Mouse (Mus musculus) skeletal muscle tissue, adult 2 months (tissue): ENCODE measurements around the gene Abcc4.
"Not testable (repeated sequence)": the region's sequence is repeated elsewhere in the genome, so short reads cannot be mapped to it uniquely, and the experiment has no call there.

ENCODE experiments used
- DNase-seq: peaks from one replicate; pipeline ENCODE4 v3.0.0-alpha.2; 2012; ENCODE audit warnings: low read depth, low spot score

Gene Abcc4

GRCm38 (mm10) chr14:118581673-118582072 lies 124.3 kb downstream of the Abcc4 start:
- DNase-seq, result no peak

DNA sequence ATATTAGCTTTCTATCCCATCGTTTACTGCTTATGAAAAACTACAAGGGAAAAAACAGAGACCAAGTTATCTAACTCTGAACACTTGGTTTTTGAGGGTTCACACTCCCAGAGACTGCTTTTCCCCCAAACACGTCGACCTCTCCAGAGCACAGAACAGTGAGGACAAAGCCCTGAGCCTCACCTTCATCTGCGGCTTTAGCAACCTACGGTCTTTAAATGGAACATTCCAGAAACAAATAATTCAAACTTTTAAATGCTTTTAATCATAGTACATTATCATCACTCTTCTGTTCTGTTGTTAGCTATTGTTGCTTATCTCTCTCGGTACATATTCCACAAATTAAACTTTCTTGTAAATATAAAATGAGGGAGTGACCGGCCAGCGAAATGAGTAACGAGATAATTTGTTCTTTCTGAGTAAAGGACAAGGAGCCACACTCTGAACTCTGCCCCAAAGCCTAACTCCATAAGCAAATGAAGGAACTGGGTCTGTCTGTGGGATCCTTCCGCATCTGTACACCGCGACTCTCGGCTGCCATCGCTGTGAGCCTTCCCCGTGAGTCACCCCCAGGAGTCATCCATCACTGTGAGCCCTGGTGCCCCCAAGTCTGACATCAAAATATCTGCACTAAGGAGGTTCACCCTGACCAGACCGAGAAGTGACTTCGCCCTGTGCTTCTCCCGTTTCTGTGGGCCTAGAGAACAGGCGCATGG lies 126.8 kb downstream of the Abcc4 start:
- no peak for DNase-seq

GRCm38 (mm10) chr14:118577895-118578294 lies 128.1 kb downstream of the Abcc4 start:
- DNase-seq, result no peak

DNA sequence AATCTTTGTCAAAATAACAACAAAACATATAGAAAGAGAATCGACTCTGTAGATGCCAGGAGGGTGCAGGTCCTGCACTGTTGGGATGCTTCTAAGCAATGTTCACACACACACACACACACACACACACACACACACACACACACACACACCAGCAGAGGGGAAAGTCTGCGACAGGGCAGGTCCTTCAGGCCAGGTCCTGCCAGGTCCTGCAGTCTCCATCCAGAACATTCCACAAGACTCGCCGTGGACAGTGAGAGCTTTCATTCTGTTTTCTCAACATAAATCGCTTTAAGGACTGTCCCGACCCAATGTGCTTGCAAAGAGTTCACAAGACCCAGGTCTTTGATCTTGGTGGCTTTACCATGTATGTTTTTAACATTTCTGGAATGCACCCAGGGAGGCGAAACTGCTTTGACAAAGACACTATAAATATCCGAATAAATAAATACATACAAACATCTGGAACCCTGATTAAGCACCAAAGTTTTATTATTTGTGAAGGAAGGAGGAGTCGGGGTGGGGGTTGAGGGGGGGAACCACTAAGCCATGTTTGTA lies 133.3 kb downstream of the Abcc4 start:
- DNase-seq, result no peak

- no peak for DNase-seq
Measured at GRCm38 (mm10) chr14:118569586-118569985, 136.4 kb downstream of the Abcc4 start.

DNA sequence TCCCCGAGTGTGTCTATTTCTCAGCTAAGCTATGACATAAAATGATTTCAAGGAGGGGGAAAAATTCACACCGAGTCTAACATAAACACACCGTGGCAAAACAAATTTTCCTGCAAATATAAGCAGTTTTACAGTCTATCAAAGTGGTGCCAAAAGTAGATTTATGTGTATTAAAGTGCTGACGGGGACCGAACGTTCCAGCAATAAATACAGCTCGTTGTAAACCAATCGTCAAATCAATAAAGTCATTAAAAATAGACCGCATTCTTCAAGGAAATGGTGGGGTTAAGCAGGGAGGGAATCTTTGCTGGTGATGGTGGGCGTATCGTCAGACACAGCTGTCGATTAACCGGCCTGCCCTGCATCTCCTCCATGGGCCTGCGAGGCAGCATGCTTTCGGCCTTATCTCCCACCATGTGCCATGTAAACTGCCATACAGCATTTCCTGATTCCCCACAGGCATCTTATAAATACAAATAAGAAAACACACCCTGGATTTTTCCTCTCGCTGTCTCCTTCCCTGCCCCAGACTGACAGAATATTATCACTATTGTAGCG lies 137.8 kb downstream of the Abcc4 start:
- DNase-seq, result no peak

DNA sequence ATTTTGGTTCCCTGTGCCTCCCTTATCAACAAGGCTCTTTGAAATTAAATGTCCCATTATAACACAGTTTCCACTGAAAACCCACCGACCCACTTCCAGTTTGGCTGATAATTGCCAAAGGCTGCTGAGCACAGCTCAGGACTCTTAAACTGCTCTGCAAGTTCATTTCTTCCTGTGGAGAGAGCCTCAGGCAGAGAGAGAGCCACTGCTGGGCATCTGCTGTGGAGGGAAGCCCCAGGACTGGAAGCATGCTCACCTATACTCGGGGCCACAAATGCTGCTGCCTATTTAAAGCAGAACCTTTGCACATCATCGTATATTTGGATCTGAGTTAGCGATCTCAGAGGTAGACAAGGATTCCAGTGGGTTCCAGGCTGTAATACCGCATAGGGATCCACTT lies 139.2 kb downstream of the Abcc4 start:
- no peak for DNase-seq

- no peak for DNase-seq
Measured at GRCm38 (mm10) chr14:118566214-118566688, 139.8 kb downstream of the Abcc4 start.

GRCm38 (mm10) chr14:118565696-118566095 lies 140.3 kb downstream of the Abcc4 start:
- DNase-seq, result no peak

- DNase-seq, result no peak
Measured at GRCm38 (mm10) chr14:118563570-118563969, 142.4 kb downstream of the Abcc4 start.

DNA sequence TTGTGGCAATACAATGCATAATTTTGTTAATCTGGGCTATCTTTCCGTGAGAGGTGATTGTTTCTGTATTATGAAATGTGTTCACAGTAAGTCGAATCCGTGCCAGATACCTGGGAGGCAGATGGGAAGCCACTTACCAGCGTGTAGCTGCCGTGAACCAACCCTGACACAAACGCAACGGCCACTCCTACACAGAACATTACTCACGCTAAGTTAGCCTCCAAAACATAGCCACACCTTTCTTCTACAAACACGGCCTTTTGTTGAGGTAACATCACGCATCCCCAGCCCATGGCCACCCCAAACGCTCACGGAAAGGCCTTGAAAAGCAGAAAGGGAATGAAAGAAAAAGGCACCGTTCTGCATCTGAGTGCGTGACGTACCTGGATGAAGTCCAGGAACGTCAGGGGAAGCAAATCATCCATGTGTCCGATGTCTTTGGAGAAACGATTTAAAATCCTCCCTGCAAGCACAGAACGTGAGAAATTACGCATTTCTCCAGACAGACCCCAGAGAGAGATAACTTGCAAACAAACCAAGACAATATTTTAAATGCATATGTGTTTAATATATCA lies 153.0 kb downstream of the Abcc4 start:
- no peak for DNase-seq

- no peak for DNase-seq
Measured at GRCm38 (mm10) chr14:118552390-118552789, 153.6 kb downstream of the Abcc4 start.

- no peak for DNase-seq
Measured at GRCm38 (mm10) chr14:118551725-118552285, 154.2 kb downstream of the Abcc4 start.

DNA sequence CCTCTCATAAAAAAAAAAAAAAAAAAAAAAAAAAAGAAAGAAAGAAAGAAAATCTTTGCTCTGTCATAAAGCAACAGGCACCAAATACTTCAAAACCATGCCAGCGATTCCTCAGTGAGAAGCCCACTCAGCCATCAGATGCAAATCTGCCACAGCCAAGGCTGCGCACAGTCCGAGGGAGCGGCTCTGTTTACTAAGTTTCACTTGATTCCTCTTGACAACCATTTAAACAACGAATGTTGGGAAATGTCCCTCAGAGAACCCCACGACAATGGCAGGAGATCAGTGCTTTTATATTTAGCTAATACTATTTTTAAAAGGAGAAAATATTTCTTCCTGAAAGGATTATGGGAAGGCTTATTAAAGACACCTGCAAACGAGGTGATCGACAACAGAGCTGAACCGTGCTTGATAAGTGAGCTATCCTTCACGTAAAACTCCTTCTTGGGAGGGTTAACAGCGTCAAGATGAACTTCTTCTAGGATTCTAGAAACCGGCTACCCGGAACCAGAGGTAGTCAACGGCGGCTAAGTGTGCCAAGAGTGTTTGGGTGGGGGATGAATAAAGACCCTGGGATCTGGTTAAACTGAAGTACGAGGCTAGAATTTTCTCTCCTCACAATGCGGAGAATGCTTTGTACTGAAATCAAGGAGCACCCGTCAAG lies 154.8 kb downstream of the Abcc4 start:
- DNase-seq, result no peak

GRCm38 (mm10) chr14:118544493-118544892 lies 161.5 kb downstream of the Abcc4 start:
- DNase-seq, result no peak

GRCm38 (mm10) chr14:118542947-118543346 lies 163.1 kb downstream of the Abcc4 start:
- no peak for DNase-seq

- DNase-seq, result no peak
Measured at GRCm38 (mm10) chr14:118531539-118531938, 174.5 kb downstream of the Abcc4 start.

GRCm38 (mm10) chr14:118514280-118515031 lies 191.6 kb downstream of the Abcc4 start:
- no peak for DNase-seq

GRCm38 (mm10) chr14:118511715-118512114 lies 194.3 kb downstream of the Abcc4 start:
- not testable (repeated sequence) for DNase-seq

DNA sequence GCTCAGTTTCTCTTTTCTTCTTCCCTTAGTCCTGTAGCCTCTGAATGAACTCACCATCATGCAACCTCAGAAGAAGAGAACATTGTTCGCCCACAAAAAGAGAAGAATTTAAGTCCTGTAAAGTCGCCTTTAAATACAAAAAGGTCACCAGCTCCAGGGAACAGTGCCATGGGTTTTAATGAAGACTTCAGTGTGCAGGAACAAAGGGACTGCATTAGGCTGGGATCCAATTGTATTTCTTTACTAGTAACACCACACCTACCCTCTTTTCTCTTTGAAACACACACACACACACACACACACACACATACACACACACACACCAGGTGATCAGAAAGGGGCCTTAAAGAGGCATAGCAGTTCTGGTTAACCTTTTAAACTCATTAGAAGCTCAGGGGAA lies 195.2 kb downstream of the Abcc4 start:
- no peak for DNase-seq

- DNase-seq, result no peak
Measured at GRCm38 (mm10) chr14:118510216-118510615, 195.8 kb downstream of the Abcc4 start.
